Mouse (Mus musculus): ENCODE results near the gene Svs4. TPM values are rescaled to one million over a fixed set of nuclear protein-coding genes. Genes with fewer than 3 reads are reported as not detected.

The Svs4 gene
- polyA plus RNA-seq, 1 experiment from 2014 or later, result not detected

Other genes with a start within 250 kb of the Svs4 start
- 17.5 and 21.4 TPM in 2 replicates for gene Stk4, start 208.1 kb downstream of the Svs4 start, polyA plus RNA-seq (2015; fragmentation: Nextera tagmentation; extraction: Ambion mirVana)
- gene Tomm34, start 207.3 kb downstream of the Svs4 start, polyA plus RNA-seq (2015; fragmentation: Nextera tagmentation; extraction: Ambion mirVana), result 50.0 and 52.5 TPM in 2 replicates
- 1.2 and 1.7 TPM in 2 replicates for gene Kcns1, start 107.3 kb downstream of the Svs4 start, polyA plus RNA-seq (2015; fragmentation: Nextera tagmentation; extraction: Ambion mirVana)
- not detected in 2 replicates for gene Wfdc5, start 95.7 kb downstream of the Svs4 start, polyA plus RNA-seq (2015; fragmentation: Nextera tagmentation; extraction: Ambion mirVana)
- gene Wfdc12, start 87.9 kb downstream of the Svs4 start, polyA plus RNA-seq (2015; fragmentation: Nextera tagmentation; extraction: Ambion mirVana), result not detected in 2 replicates
- not detected in 2 replicates for gene Wfdc15a, start 78.3 kb downstream of the Svs4 start, polyA plus RNA-seq (2015; fragmentation: Nextera tagmentation; extraction: Ambion mirVana)
- 0.34 TPM in 1 of 2 replicates, not detected in the other for gene Wfdc15b, start 56.8 kb downstream of the Svs4 start, polyA plus RNA-seq (2015; fragmentation: Nextera tagmentation; extraction: Ambion mirVana)
- not detected in 2 replicates for gene Svs2, start 40.0 kb downstream of the Svs4 start, polyA plus RNA-seq (2015; fragmentation: Nextera tagmentation; extraction: Ambion mirVana)
- gene Svs3b, start 21.8 kb downstream of the Svs4 start, polyA plus RNA-seq (2015; fragmentation: Nextera tagmentation; extraction: Ambion mirVana), result not detected in 2 replicates
- not detected in 2 replicates for gene Svs3a, start 10.8 kb upstream of the Svs4 start, polyA plus RNA-seq (2015; fragmentation: Nextera tagmentation; extraction: Ambion mirVana)
- not detected in 2 replicates for gene Svs6, start 38.3 kb upstream of the Svs4 start, polyA plus RNA-seq (2015; fragmentation: Nextera tagmentation; extraction: Ambion mirVana)
- gene Svs5, start 54.3 kb upstream of the Svs4 start, polyA plus RNA-seq (2015; fragmentation: Nextera tagmentation; extraction: Ambion mirVana), result not detected in 2 replicates
- 0.25 and 0.65 TPM in 2 replicates for gene Slpi, start 110.6 kb upstream of the Svs4 start, polyA plus RNA-seq (2015; fragmentation: Nextera tagmentation; extraction: Ambion mirVana)
- gene Rbpjl, start 124.7 kb upstream of the Svs4 start, polyA plus RNA-seq (2015; fragmentation: Nextera tagmentation; extraction: Ambion mirVana), result 0.08 and 0.10 TPM in 2 replicates
- 3.9 and 5.1 TPM in 2 replicates for gene Matn4, start 126.7 kb upstream of the Svs4 start, polyA plus RNA-seq (2015; fragmentation: Nextera tagmentation; extraction: Ambion mirVana)
- 9.4 and 10.4 TPM in 2 replicates for gene Sdc4, start 165.4 kb upstream of the Svs4 start, polyA plus RNA-seq (2015; fragmentation: Nextera tagmentation; extraction: Ambion mirVana)
- 82.7 and 88.2 TPM in 2 replicates for gene Sys1, start 178.5 kb upstream of the Svs4 start, polyA plus RNA-seq (2015; fragmentation: Nextera tagmentation; extraction: Ambion mirVana)
- gene Gm20458, start 182.5 kb upstream of the Svs4 start, polyA plus RNA-seq (2015; fragmentation: Nextera tagmentation; extraction: Ambion mirVana), result 5.0 and 6.6 TPM in 2 replicates
- gene Trp53tg5, start 195.3 kb upstream of the Svs4 start, polyA plus RNA-seq (2015; fragmentation: Nextera tagmentation; extraction: Ambion mirVana), result not detected in 2 replicates
- gene Dbndd2, start 207.6 kb upstream of the Svs4 start, polyA plus RNA-seq (2015; fragmentation: Nextera tagmentation; extraction: Ambion mirVana), result 22.8 and 23.1 TPM in 2 replicates
- 93.4 and 103 TPM in 2 replicates for gene Pigt, start 219.1 kb upstream of the Svs4 start, polyA plus RNA-seq (2015; fragmentation: Nextera tagmentation; extraction: Ambion mirVana)